Comparison of ENCODE assay signal across 1 mouse cellular context in the genomic region with DNA sequence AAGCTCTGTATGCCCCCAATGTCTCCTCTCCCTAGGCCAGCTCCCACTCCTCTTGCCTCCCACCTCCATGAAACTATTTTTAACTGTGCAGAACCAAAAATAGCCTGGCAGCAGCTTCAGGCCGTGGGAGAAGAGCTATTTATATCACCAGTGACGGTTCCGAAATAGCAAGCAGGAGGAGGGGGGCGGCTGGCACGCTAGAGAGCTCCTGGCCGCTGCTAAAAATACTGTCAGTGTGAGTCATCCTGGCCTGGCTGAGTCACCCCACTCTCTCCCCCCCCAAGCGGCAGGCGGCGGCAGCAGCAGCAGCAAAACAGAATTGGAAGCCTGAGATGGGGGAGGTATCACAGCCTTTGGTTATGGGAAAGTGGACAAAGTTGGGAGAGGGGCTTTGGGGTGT.
TF ChIP-seq lines count a peak whose summit lies in the region.

No protein-coding gene starts in this region.

TF ChIP-seq in CH12.LX, 34 proteins besides CTCF, POLR2A, EP300 and RAD21:
- TF ChIP-seq IRF4 (IDR thresholded peaks at IDR 0.05; ENCODE audit: low read depth, low read length), result peak; percentile 77
- peak; percentile 73 for TF ChIP-seq ETS1 (conservative IDR thresholded peaks at IDR 0.05; ENCODE audit: low read depth, low read length)
- TF ChIP-seq USF2 (conservative IDR thresholded peaks at IDR 0.05; ENCODE audit: low read depth, low read length), result no peak
- TF ChIP-seq JUN (IDR thresholded peaks at IDR 0.05; ENCODE audit: insufficient read depth, low read depth, low read length), result peak; percentile 61
- TF ChIP-seq MAZ (IDR thresholded peaks at IDR 0.05; ENCODE audit: low read depth, low read length), result peak; percentile 52; the same call in 1 of the 2 replicates
- no peak for TF ChIP-seq RCOR1 (conservative IDR thresholded peaks at IDR 0.05; ENCODE audit: low read depth, low read length)
- peak; percentile 99 for TF ChIP-seq MEF2A (IDR thresholded peaks at IDR 0.05; ENCODE audit: borderline replicate concordance, low read depth, low read length)
- TF ChIP-seq SMC3 (IDR thresholded peaks at IDR 0.05; ENCODE audit: low read depth, low read length), result no peak
- no peak for TF ChIP-seq E2F4 (IDR thresholded peaks at IDR 0.05; ENCODE audit: insufficient replicate concordance, low read depth, low read length)
- 0 out of 2 replicates have a peak, but pooled peaks have one; percentile 34 for TF ChIP-seq JUND (conservative IDR thresholded peaks at IDR 0.05; ENCODE audit: low read depth, low read length)
- TF ChIP-seq BHLHE40 (IDR thresholded peaks at IDR 0.05; ENCODE audit: low read depth, low read length), result peak; percentile 83
- TF ChIP-seq POLR2AphosphoS2 (IDR thresholded peaks at IDR 0.05; ENCODE audit: low read depth, low read length), result no peak
